Mouse (Mus musculus) liver, postnatal 0 days (tissue): ENCODE results near the gene Ifrd2. TPM values are rescaled to one million over a fixed set of nuclear protein-coding genes. Genes with fewer than 3 reads are reported as not detected.
A peak's percentile ranks its signal among the peaks of the same experiment; 100 is the strongest.

Experiments
- ATAC-seq: fragments of 200-750 bp; cut with Nextera tagmentation; 2 replicates; pipeline ENCODE4 v1.8.0; 2017; ENCODE audit warnings: mild to moderate bottlenecking, moderate library complexity
- DNase-seq: peaks from one replicate; pipeline ENCODE4 v3.0.0-alpha.2; 2016
- H3K27ac ChIP-seq: fragments of 300-500 bp; sonication (generic); 2 replicates; pipeline ENCODE4 v1.5.1; 2014; ENCODE audit warnings: antibody characterized with exemption, moderate library complexity, mild to moderate bottlenecking, low read depth
- H3K27me3 ChIP-seq: fragments of 300-500 bp; sonication (generic); 2 replicates; pipeline ENCODE4 v1.6.1; 2014; ENCODE audit warnings: low read length, control low read depth, mixed read lengths; ENCODE audit not compliant: insufficient read depth
- H3K36me3 ChIP-seq: fragments of 300-500 bp; sonication (generic); replicated peaks from 2 replicates; pipeline ENCODE4 v1.6.1; 2014; ENCODE audit warnings: mild to moderate bottlenecking, control low read depth, low read length, moderate library complexity, mixed read lengths; ENCODE audit not compliant: insufficient read depth
- H3K4me1 ChIP-seq: fragments of 300-500 bp; sonication (generic); 2 replicates; pipeline ENCODE4 v1.6.1; 2014; ENCODE audit warnings: antibody characterized with exemption, mild to moderate bottlenecking, control low read depth; ENCODE audit not compliant: insufficient read depth
- H3K4me2 ChIP-seq: fragments of 300-500 bp; sonication (generic); 2 replicates; pipeline ENCODE4 v1.6.1; 2014; ENCODE audit warnings: low read depth, mild to moderate bottlenecking, low read length, moderate library complexity, mixed read lengths
- H3K4me3 ChIP-seq: fragments of 300-500 bp; sonication (generic); 2 replicates; pipeline ENCODE4 v1.5.1; 2014; ENCODE audit warnings: low read depth, low read length
- H3K9ac ChIP-seq: fragments of 300-500 bp; sonication (generic); replicated peaks from 2 replicates; pipeline ENCODE4 v1.6.1; 2014; ENCODE audit warnings: mild to moderate bottlenecking, moderate library complexity
- H3K9me3 ChIP-seq: fragments of 300-500 bp; sonication (generic); 2 replicates; pipeline ENCODE4 v1.6.1; 2016; ENCODE audit warnings: mild to moderate bottlenecking, control low read depth, low read length, mixed read lengths
- CTCF ChIP-seq: sonication (generic); IDR thresholded peaks from 2 replicates; pipeline ENCODE4 v1.5.1; 2016; ENCODE audit warnings: antibody characterized with exemption, low read depth
- EP300 ChIP-seq: IDR thresholded peaks from 2 replicates; pipeline ENCODE4 v1.6.1; 2016; ENCODE audit warnings: antibody characterized with exemption, low read depth, mild to moderate bottlenecking
- WGBS: fragments of 180-500 bp; shearing (Covaris S2); extraction: QIAGEN DNeasy Blood & Tissue Kit; methylation state at CpG from one replicate; pipeline ENCODE4 v1.1.7; 2014; ENCODE audit not compliant: insufficient replicate concordance; 5-methylcytosine and 5-hydroxymethylcytosine counted together
- polyA plus RNA-seq: library from polyadenylated mRNA; unstranded; fragments of >200 nt; fragmentation: Nextera tagmentation; extraction: Ambion mirVana; gene quantifications from 2 replicates; pipeline ENCODE4 v1.2.1, GENCODE M21; 2015

The Ifrd2 gene
- polyA plus RNA-seq, 1 experiment from 2014 or later, result 68.0 TPM

DNA sequence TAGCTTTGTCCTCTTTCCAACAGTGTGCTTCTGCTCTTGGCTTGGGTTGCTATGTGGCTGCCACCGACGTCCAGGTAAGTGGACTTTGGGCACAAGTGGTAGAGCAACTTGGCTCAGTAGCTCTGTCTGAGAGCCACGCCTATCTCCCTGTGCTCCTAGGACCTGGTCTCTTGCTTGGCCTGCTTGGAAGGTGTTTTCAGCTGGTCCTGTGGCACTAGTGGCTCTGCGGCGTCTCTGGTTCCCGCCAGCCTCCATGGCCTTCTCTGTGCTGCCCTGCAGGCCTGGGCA is 3.3 kb downstream of the Ifrd2 start:
- Histone ChIP-seq H3K4me2 (peak overlapping the region; percentile 80), H3K4me1 (peaks cover 21% of the 10 kb centered on the region), H3K27me3 (no peaks in the 10 kb centered on the region), H3K4me3 (peak overlapping the region; percentile 65), H3K27ac (no peak overlapping the region), H3K9ac (peak overlapping the region; percentile 75; the same call in 1 of the 2 replicates), H3K36me3 (peaks cover 53% of the 10 kb centered on the region), H3K9me3 (no peaks in the 10 kb centered on the region)
- TF ChIP-seq CTCF, result no peak
- TF ChIP-seq EP300, result no peak
- WGBS, result 92% methylated on average over 6 of the region's 6 CpGs
- no peak for DNase-seq
- no peak for ATAC-seq

DNA sequence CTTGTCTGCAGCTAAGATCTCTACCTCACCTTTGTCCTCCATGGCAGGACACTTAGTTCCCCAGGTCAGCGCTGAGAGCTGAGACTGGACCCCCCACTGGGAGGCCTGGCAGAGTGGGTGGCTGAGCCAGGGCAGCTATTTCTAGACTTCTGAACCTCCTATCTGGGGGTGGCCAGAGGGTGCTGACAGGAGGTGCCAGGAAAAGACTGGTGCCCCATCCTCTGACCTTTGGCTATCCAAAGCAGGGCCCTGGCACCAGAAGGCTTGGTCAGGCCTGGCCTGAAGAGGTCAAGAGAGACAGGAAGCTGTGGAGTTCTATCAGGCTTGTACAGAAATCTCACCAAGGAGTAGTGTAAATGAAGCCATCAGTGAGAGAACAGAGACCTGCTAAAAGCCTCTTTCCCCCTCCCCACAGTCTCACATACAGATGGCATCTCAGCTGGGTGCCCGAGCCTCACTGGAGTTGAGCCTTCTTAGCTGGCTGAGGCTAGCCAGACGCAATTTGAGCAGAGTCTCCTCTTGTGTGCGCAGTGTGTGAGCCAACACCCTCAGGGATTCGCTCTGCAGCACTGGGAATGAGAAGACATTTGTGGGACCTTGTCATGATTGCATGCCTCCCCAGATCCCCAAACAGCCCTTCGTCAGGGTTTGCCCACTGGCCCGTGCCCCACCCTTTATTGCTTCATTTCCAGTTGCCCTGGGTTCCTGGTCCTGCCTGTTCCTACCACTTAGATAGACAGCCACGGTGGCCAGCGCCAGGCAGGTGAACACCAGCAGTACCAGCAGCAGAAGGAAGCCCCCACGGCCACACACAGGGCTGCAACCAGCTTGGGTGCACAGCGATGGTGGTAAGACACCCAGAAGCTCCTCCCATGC is 5.9 kb downstream of the Ifrd2 start:
- ATAC-seq (no peak), DNase-seq (no peak)
- WGBS, result 85% methylated on average over 11 of the region's 11 CpGs
- no peak overlapping the region for H3K27ac ChIP-seq
- H3K27me3 ChIP-seq, result no peaks in the 10 kb centered on the region
- H3K36me3 ChIP-seq, result peaks cover 53% of the 10 kb centered on the region
- no peak overlapping the region for H3K9ac ChIP-seq
- H3K4me3 ChIP-seq, result no peak overlapping the region
- TF ChIP-seq CTCF (no peak), EP300 (no peak)
- H3K4me2 ChIP-seq, result no peak overlapping the region
- no peaks in the 10 kb centered on the region for H3K9me3 ChIP-seq
- peaks cover 19% of the 10 kb centered on the region for H3K4me1 ChIP-seq

DNA sequence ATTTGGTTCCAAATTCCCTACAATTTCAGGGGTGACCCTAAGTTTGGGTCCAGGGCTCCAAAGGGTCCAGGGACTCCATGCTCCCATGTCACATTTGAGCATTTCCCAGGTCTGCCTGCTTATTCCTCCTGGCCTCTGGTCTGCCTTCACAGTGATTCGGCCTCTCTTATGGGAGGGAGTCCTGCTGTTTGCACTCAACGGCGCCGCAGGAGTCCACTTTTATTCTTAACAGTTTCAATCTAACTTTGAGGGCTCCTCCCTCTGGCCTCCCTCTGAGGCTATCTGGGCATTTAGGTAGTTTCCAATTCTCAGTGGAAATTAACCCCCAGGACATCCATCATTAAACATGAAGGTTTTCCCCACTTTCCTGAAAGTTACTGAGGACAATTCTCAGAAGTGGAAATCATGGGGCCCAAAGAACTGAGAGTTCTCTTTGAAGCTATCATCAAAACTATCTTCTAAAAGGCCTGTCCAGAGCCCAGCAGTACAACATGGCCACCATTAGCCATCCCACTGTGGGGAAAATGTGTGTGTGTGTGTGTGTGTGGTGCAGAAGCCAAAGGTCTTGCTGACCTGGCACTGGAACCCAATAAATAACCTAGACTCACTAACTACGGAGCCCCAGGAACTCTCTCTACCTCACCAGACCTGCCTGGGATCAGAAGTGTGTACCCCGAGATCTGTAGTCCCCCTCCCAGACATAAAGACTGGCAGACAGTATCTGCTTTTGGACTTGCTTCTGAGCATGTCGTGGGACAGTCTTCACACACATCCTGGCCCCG is 7.0 kb downstream of the Ifrd2 start:
- TF ChIP-seq CTCF, result no peak
- no peak for TF ChIP-seq EP300
- H3K4me3 ChIP-seq, result no peak overlapping the region
- H3K4me2 ChIP-seq, result no peak overlapping the region
- H3K9me3 ChIP-seq, result no peaks in the 10 kb centered on the region
- WGBS, result 85% methylated on average over 8 of the region's 8 CpGs
- peaks cover 53% of the 10 kb centered on the region for H3K36me3 ChIP-seq
- H3K27ac ChIP-seq, result no peak overlapping the region
- peaks cover 15% of the 10 kb centered on the region for H3K4me1 ChIP-seq
- ATAC-seq (no peak), DNase-seq (no peak)
- H3K27me3 ChIP-seq, result no peaks in the 10 kb centered on the region
- H3K9ac ChIP-seq, result no peak overlapping the region

DNA sequence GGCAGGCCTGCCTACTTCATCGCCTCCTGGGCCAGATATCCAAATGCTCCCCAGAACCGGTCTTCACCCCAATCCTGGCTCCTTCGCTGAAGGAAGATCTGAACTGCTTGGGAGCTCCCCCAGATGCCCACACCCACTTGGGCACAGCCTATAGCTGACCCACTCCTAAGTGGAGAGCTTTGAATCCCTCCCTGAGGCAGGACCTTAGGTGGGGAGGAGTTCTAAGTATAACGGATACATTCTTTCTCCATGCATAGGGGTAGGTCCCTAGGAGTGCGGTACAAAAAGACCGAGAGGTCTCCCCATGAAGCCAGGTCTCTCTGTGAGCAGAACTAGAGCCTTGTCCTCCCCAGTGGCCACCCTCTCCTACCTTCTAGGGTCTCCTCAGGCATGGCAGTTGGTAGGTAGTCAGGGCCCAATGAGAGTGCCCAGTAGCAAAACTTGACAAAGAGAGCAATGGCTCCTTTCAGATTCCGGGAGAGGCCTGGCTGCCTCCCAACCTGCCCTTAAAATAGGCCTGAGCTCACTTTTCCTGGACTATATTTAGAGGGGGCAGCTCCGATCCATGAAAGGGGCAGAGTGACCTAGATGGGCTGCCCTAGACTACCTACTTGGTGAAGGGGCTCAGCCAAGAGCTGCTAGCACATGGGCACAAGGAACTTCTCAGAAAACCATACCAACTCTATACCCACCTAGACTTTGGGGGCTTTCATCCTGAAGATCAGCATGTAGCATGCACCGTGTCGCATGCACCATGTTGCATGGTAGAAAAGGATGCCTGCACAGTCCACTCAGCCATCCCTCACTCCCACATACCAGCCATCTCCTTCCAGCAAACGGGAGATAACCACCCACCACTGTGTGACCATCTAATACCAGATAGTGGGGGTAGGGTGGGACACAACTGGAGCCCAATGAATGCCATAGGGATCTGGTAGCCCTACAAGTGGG is 9.5 kb downstream of the Ifrd2 start:
- no peak overlapping the region for H3K27ac ChIP-seq
- no peak overlapping the region for H3K4me3 ChIP-seq
- no peaks in the 10 kb centered on the region for H3K9me3 ChIP-seq
- TF ChIP-seq CTCF, result no peak
- no peak for DNase-seq
- 83% methylated on average over 11 of the region's 11 CpGs for WGBS
- ATAC-seq, result no peak
- peaks cover 6% of the 10 kb centered on the region for H3K4me1 ChIP-seq
- H3K36me3 ChIP-seq, result peaks cover 30% of the 10 kb centered on the region
- H3K9ac ChIP-seq, result no peak overlapping the region
- H3K4me2 ChIP-seq, result no peak overlapping the region
- no peaks in the 10 kb centered on the region for H3K27me3 ChIP-seq

DNA sequence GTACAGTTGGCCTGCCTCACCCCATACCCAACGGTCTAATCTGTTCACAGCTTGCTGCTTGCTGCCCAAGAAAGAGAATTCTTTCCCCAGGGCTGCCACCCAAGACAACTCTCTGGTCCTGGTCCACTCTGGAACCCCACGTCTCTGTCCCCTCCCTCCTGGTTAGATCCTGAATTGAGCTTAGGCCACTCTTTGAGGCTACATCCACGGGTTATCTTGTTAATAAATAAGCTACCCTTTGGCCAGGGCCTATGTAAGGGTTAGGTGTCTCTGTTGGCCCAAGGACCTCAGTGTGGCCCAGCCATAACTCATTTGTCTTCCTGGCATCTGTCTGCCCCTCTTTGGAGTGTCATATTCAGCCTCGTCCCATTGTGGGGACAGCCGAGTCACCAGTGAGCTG is 10.9 kb downstream of the Ifrd2 start:
- H3K9ac ChIP-seq, result no peak overlapping the region
- ATAC-seq, result no peak
- H3K4me3 ChIP-seq, result no peak overlapping the region

More for the DNA sequence above, 10.9 kb downstream of the Ifrd2 start:
- Histone ChIP-seq H3K4me2 (no peak overlapping the region), H3K9me3 (no peaks in the 10 kb centered on the region), H3K27me3 (no peaks in the 10 kb centered on the region), H3K4me1 (peaks cover 12% of the 10 kb centered on the region), H3K36me3 (peaks cover 15% of the 10 kb centered on the region), H3K27ac (no peak overlapping the region)
- no peak for DNase-seq
- 58% methylated on average over 5 of the region's 5 CpGs for WGBS
- TF ChIP-seq EP300 (no peak), CTCF (no peak)
